Mouse (Mus musculus) kidney, postnatal 10 days (tissue): ENCODE results near the gene Krit1.
A peak's percentile ranks its signal among the peaks of the same experiment; 100 is the strongest.
"Not testable (repeated sequence)": the region's sequence is repeated elsewhere in the genome, so short reads cannot be mapped to it uniquely, and the experiment has no call there.

Experiments used
- DNase-seq: peaks from one replicate; pipeline ENCODE4 v3.0.0; 2021; ENCODE audit warnings: mixed read lengths

Gene Krit1

DNA sequence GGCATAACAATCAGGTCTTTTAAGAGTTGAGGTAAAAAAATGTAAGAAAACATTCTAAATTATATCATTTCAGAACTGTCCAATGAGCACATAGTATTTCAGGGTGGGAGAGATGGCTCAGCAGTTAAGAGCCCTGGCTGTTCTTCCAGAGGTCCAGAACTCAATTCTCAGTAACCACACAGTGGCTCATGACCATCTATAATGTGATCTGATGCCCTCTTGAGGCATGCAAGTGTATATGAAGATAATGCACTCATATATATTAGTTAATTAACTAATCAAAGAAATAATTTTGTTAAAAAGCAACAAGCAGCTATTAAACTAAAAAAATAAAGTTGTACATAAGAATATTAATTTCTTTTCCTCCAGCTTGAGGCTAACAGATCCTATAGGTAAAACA, 86.2 kb downstream of the Krit1 start:
- DNase-seq, result no peak

DNA sequence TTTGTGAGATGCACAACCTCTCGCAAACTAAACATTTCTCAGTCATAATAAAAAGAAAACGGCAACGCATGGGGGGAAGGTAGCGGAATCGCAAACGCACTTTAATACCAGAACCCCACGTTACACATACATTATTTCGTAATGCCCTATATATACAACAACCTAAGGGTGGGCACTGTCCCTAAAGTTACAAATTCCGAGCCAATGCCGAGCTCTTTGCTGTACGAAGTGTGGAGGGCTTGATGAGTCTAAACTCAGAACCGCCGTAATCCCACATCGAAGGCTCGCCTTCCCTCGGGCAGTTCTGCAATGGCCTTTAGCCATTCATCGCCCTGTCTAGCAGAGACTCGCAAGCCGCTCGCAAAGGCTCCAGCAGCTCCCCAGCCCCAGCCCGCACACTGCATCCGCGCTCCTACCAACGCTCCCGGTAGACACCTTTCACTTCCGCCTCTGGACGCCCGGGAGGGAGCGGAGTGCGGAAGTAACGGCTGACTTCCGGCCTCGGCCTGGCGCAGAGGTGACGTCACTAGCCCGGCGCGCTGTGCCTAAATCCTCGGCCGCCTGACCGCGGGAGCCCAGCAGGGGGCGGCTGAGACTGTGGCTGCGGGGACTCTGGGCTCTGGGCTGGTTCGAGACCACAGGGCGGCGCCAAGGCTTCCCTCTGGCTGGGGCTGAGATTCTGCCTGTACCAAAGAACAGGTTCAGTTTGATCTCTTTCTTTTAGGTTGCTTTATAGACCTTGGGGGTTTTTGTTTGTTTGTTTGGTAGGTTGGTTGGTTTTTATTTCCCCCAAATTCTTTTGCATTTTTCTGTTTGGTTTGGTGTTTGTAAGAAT, 90.7 kb downstream of the Krit1 start, which contains the start of gene Mterf1a:
Gene Mterf1a, minus strand, starts transcription at position 475 of the 835 bp plus-strand sequence.
- DNase-seq, result peak; percentile 26

DNA sequence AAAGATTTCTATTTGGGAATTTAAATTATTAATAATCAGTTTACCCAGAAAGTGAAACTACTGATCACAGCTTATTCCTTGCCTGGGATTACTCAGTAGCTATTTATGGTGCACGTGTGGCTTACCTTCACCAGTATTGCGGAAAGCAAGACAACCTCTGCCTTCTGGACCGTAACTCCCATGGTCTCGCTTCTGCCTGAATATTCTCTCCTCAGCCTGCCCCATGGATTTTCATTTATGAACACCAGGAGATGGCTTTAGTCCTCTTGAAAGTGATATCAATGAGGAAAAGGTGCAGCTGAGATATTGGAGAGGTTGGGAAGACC, 91.3 kb downstream of the Krit1 start:
- DNase-seq, result not testable (repeated sequence)
